In genomic region chr9:98986476-98987096, GRCm38 (mm10) we compare ENCODE assay signal across 8 mouse cellular contexts. TPM values are rescaled to one million over a fixed set of nuclear protein-coding genes. Genes with fewer than 3 reads are reported as not detected.
DNase-seq lines count a peak whose midpoint lies in the region; ATAC-seq and TF ChIP-seq lines count a peak whose summit lies in the region.

No protein-coding gene starts in this region.

- no peak for TF ChIP-seq CTCF in C2C12 (IDR thresholded peaks at IDR 0.05; ENCODE audit: control insufficient read depth, insufficient read depth, insufficient read length)

- H3K4me2 ChIP-seq in intestine, embryonic 14.5 days (ENCODE audit: low read length): peak overlapping the region; percentile 63
- peak overlapping the region; percentile 79 for H3K4me2 ChIP-seq in midbrain, embryonic 16.5 days (ENCODE audit: low read length)

- H3K36me3 ChIP-seq in heart, embryonic 10.5 days: no peaks in the 10 kb centered on the region
- no peaks in the 10 kb centered on the region for H3K36me3 ChIP-seq in C2C12 (ENCODE audit: control insufficient read depth, insufficient read depth)
- H3K36me3 ChIP-seq in intestine, embryonic 14.5 days (ENCODE audit: control insufficient read depth, insufficient read depth, low read length): no peaks in the 10 kb centered on the region
- H3K36me3 ChIP-seq in midbrain, embryonic 16.5 days (ENCODE audit: control insufficient read depth, insufficient read depth, low read length): no peaks in the 10 kb centered on the region

- no peaks in the 10 kb centered on the region for H3K9me3 ChIP-seq in heart, embryonic 10.5 days
- H3K9me3 ChIP-seq in intestine, embryonic 14.5 days (ENCODE audit: control insufficient read depth, low read length): no peaks in the 10 kb centered on the region
- H3K9me3 ChIP-seq in midbrain, embryonic 16.5 days (replicated peaks; ENCODE audit: control insufficient read depth, low read length, poor library complexity, severe bottlenecking): no peaks in the 10 kb centered on the region

- H3K4me1 ChIP-seq in heart, embryonic 10.5 days: peaks cover 8% of the 10 kb centered on the region; the same call in 1 of the 2 replicates
- peaks cover 5% of the 10 kb centered on the region; the same call in 1 of the 2 replicates for H3K4me1 ChIP-seq in intestine, embryonic 14.5 days (replicated peaks; ENCODE audit: control insufficient read depth, insufficient read depth, low read length)
- peaks cover 14% of the 10 kb centered on the region for H3K4me1 ChIP-seq in midbrain, embryonic 16.5 days (ENCODE audit: control insufficient read depth, insufficient read depth, low read length)

- peak overlapping the region; percentile 85 for H3K27ac ChIP-seq in heart, embryonic 10.5 days
- H3K27ac ChIP-seq in intestine, embryonic 14.5 days (ENCODE audit: low read depth): no peak overlapping the region
- H3K27ac ChIP-seq in midbrain, embryonic 16.5 days (ENCODE audit: low read length): peak overlapping the region; percentile 82

- peaks cover 11% of the 10 kb centered on the region; the same call in 1 of the 2 replicates for H3K27me3 ChIP-seq in heart, embryonic 10.5 days (ENCODE audit: insufficient read depth, poor library complexity, severe bottlenecking)
- no peaks in the 10 kb centered on the region for H3K27me3 ChIP-seq in C2C12 (ENCODE audit: control insufficient read depth, insufficient read depth, insufficient read length)
- H3K27me3 ChIP-seq in intestine, embryonic 14.5 days (replicated peaks; ENCODE audit: control insufficient read depth, insufficient read depth, low read length): peaks cover 14% of the 10 kb centered on the region; the same call in 1 of the 2 replicates
- H3K27me3 ChIP-seq in midbrain, embryonic 16.5 days (ENCODE audit: control insufficient read depth, insufficient read depth, low read depth, low read length): peaks cover 7% of the 10 kb centered on the region; the same call in 1 of the 2 replicates

- peak overlapping the region; percentile 75 for H3K9ac ChIP-seq in intestine, embryonic 14.5 days (ENCODE audit: low read length)
- H3K9ac ChIP-seq in midbrain, embryonic 16.5 days (ENCODE audit: low read depth, low read length): peak overlapping the region; percentile 87

- peaks cover 23% of the 10 kb centered on the region for H3K79me2 ChIP-seq in C2C12 (ENCODE audit: control insufficient read depth, insufficient read depth)

- H3K4me3 ChIP-seq in heart, embryonic 10.5 days: peak overlapping the region; percentile 77
- H3K4me3 ChIP-seq in C2C12 (ENCODE audit: insufficient read depth, poor library complexity, severe bottlenecking): peak overlapping the region; percentile 57
- H3K4me3 ChIP-seq in intestine, embryonic 14.5 days (ENCODE audit: low read depth, low read length): peak overlapping the region; percentile 72
- peak overlapping the region; percentile 90 for H3K4me3 ChIP-seq in midbrain, embryonic 16.5 days (ENCODE audit: low read depth, low read length)

- peak; percentile 78 for ATAC-seq in intestine, embryonic 14.5 days (replicated peaks; ENCODE audit: low FRiP score, low TSS enrichment, low read depth)
- peak; percentile 84 for ATAC-seq in midbrain, embryonic 16.5 days

- no peak for DNase-seq in heart, embryonic 10.5 days (ENCODE audit: low spot score)
- DNase-seq in heart, postnatal 25 days (ENCODE audit: low spot score): no peak
- peak; percentile 42 for DNase-seq in c-Kit-positive CD71-positive TER-119-positive erythroid progenitor cells, embryonic 14.5 days (ENCODE audit: low spot score)
- no peak for DNase-seq in intestine, embryonic 14.5 days (ENCODE audit: low spot score)
- DNase-seq in thymus, postnatal 25 days: no peak
- DNase-seq in adrenal gland, postnatal 25 days: no peak

- intact Hi-C loops in heart, postnatal 25 days (cut with DNase I): loop anchor here (5.0 to 10.0 kb wide), 4 partner anchors 61 to 388 kb away; partner anchors contain the start of gene Cep70

- H3ac ChIP-seq in C2C12 (ENCODE audit: control insufficient read depth, insufficient read length, low read depth): peak overlapping the region; percentile 89

- under 1% methylated on average over 50 of the region's 50 CpGs for WGBS in heart, embryonic 10.5 days
- under 1% methylated on average over 50 of the region's 50 CpGs for WGBS in intestine, embryonic 14.5 days
- under 1% methylated on average over 47 of the region's 50 CpGs for WGBS in midbrain, embryonic 16.5 days

- H3K79me3 ChIP-seq in C2C12 (ENCODE audit: low read depth): peaks cover 4% of the 10 kb centered on the region

TF ChIP-seq in C2C12, 6 proteins besides CTCF, POLR2A, EP300 and RAD21:
- TF ChIP-seq CEBPB (IDR thresholded peaks at IDR 0.05; ENCODE audit: low read depth) (peak; percentile 55), MAX (IDR thresholded peaks at IDR 0.05) (no peak), MYOD1 (IDR thresholded peaks at IDR 0.05; ENCODE audit: control insufficient read depth, insufficient read length, low read depth) (no peak), FOSL1 (IDR thresholded peaks at IDR 0.05; ENCODE audit: insufficient read depth, low read length, poor library complexity, severe bottlenecking) (no peak), USF1 (IDR thresholded peaks at IDR 0.05; ENCODE audit: low read depth) (no peak)
TF ChIP-seq in C2C12: peak in this region for 1.

RNA-seq across cellular contexts. Expression of gene Faim, which starts 0.4 kb away (rescaled TPM):
- 39.0 and 47.5 TPM in 2 replicates for polyA plus RNA-seq in heart, embryonic 10.5 days (2016; fragmentation: Nextera tagmentation; extraction: Ambion mirVana)
- 1 to 10 TPM; 5.5 to 6.8 TPM for total RNA-seq in heart, postnatal 25 days (2021)
- polyA plus RNA-seq in C2C12 (2012; fragmentation: generic; extraction: Trizol): 22.1 TPM
- polyA plus RNA-seq in intestine, embryonic 14.5 days (2014; fragmentation: Nextera tagmentation; extraction: Ambion mirVana): 45.7 and 47.6 TPM in 2 replicates
- 118 and 119 TPM in 2 replicates for polyA plus RNA-seq in midbrain, embryonic 16.5 days (2015; fragmentation: Nextera tagmentation; extraction: Ambion mirVana)
- total RNA-seq in adrenal gland, postnatal 25 days (2021): 25.5 and 29.5 TPM in 2 replicates

RNA-seq across cellular contexts. Expression of gene Foxl2, which starts 31.5 kb away (rescaled TPM):
- 0.10 TPM in 1 of 2 replicates, not detected in the other for polyA plus RNA-seq in heart, embryonic 10.5 days (2016; fragmentation: Nextera tagmentation; extraction: Ambion mirVana)
- not detected for total RNA-seq in heart, postnatal 25 days (2021)
- 0.01 TPM for polyA plus RNA-seq in C2C12 (2012; fragmentation: generic; extraction: Trizol)
- not detected in 2 replicates for polyA plus RNA-seq in intestine, embryonic 14.5 days (2014; fragmentation: Nextera tagmentation; extraction: Ambion mirVana)
- polyA plus RNA-seq in midbrain, embryonic 16.5 days (2015; fragmentation: Nextera tagmentation; extraction: Ambion mirVana): 0.49 and 0.52 TPM in 2 replicates
- total RNA-seq in adrenal gland, postnatal 25 days (2021): not detected in 2 replicates

RNA-seq across cellular contexts. Expression of gene Gm1123, which starts 48.9 kb away (rescaled TPM):
- polyA plus RNA-seq in heart, embryonic 10.5 days (2016; fragmentation: Nextera tagmentation; extraction: Ambion mirVana): 0.09 TPM in 1 of 2 replicates, not detected in the other
- not detected for total RNA-seq in heart, postnatal 25 days (2021)
- not detected for polyA plus RNA-seq in C2C12 (2012; fragmentation: generic; extraction: Trizol)
- 1.1 and 2.8 TPM in 2 replicates for polyA plus RNA-seq in intestine, embryonic 14.5 days (2014; fragmentation: Nextera tagmentation; extraction: Ambion mirVana)
- 0.19 TPM in 1 of 2 replicates, not detected in the other for polyA plus RNA-seq in midbrain, embryonic 16.5 days (2015; fragmentation: Nextera tagmentation; extraction: Ambion mirVana)
- total RNA-seq in adrenal gland, postnatal 25 days (2021): not detected in 2 replicates
